In genomic region chr12:70856776-70857175, GRCm38 (mm10) we compare ENCODE assay signal across 28 mouse cellular contexts.
"Had no signal": no experiment of that assay in that cellular context is flagged by ENCODE, and none has a peak within 500 bp of the region (broad histone marks: within the 10 kb centered on the region; RNA-seq: fewer than 3 reads in every experiment).

No protein-coding gene starts in this region.

- H3K9me3 ChIP-seq: limb, embryonic 10.5 days; limb, embryonic 12.5 days; limb, embryonic 13.5 days; limb, embryonic 15.5 days; liver, embryonic 12.5 days; liver, embryonic 13.5 days; liver, embryonic 15.5 days; lung, embryonic 15.5 days; megakaryocyte, embryonic 14.5 days; midbrain, embryonic 10.5 days; midbrain, embryonic 12.5 days; midbrain, embryonic 13.5 days; midbrain, embryonic 15.5 days; neural tube, embryonic 12.5 days had no signal

- DNase-seq: left cerebral cortex, postnatal 4 days; liver; liver, embryonic 13.5 days; liver, postnatal 0 days; lung, adult 18-20 months; lung, adult 2 months; lung, embryonic 14.5 days; lung, postnatal 10 days; lung, postnatal 14 days; lung, postnatal 36 days; lung, postnatal 4 days; midbrain, embryonic 14.5 days had no signal

- H3K27me3 ChIP-seq: limb, embryonic 12.5 days; limb, embryonic 13.5 days; limb, embryonic 15.5 days; liver, embryonic 12.5 days; liver, embryonic 13.5 days; liver, embryonic 15.5 days; lung, embryonic 15.5 days; megakaryocyte, embryonic 14.5 days; midbrain, embryonic 12.5 days; midbrain, embryonic 13.5 days; midbrain, embryonic 15.5 days; neural tube, embryonic 12.5 days had no signal

- H3K4me1 ChIP-seq: liver, embryonic 13.5 days; liver, embryonic 15.5 days; midbrain, embryonic 12.5 days; midbrain, embryonic 13.5 days; midbrain, embryonic 15.5 days; neural tube, embryonic 12.5 days had no signal

- H3K4me3 ChIP-seq: limb, embryonic 10.5 days; limb, embryonic 12.5 days; limb, embryonic 13.5 days; limb, embryonic 15.5 days; liver, embryonic 12.5 days; liver, embryonic 13.5 days; liver, embryonic 15.5 days; lung, embryonic 15.5 days; megakaryocyte, embryonic 14.5 days; midbrain, embryonic 10.5 days; midbrain, embryonic 12.5 days; midbrain, embryonic 13.5 days; midbrain, embryonic 15.5 days; myocyte; neural tube, embryonic 12.5 days had no signal

- H3K36me3 ChIP-seq: liver, embryonic 12.5 days; liver, embryonic 13.5 days; liver, embryonic 15.5 days; lung, embryonic 15.5 days; midbrain, embryonic 10.5 days; midbrain, embryonic 12.5 days; midbrain, embryonic 13.5 days; midbrain, embryonic 15.5 days; neural tube, embryonic 12.5 days had no signal

- H3K27ac ChIP-seq: limb, embryonic 10.5 days; limb, embryonic 12.5 days; limb, embryonic 13.5 days; limb, embryonic 15.5 days; liver, embryonic 12.5 days; liver, embryonic 13.5 days; liver, embryonic 14.5 days; liver, embryonic 15.5 days; lung, embryonic 15.5 days; macrophage; midbrain, embryonic 10.5 days; midbrain, embryonic 12.5 days; midbrain, embryonic 13.5 days; midbrain, embryonic 15.5 days; neural tube, embryonic 12.5 days had no signal
